Mouse (Mus musculus) gastrocnemius, adult 18-20 months (tissue): ENCODE data around the gene Abi1. TPM values are rescaled to one million over a fixed set of nuclear protein-coding genes. Genes with fewer than 3 reads are reported as not detected.
A peak's percentile ranks its signal among the peaks of the same experiment; 100 is the strongest.
"Not testable (repeated sequence)": the region's sequence is repeated elsewhere in the genome, so short reads cannot be mapped to it uniquely, and the experiment has no call there.

Experiments
- DNase-seq: peaks from one replicate; pipeline ENCODE4 v3.0.0; 2021; ENCODE audit warnings: low spot score
- total RNA-seq, 2 experiments: library from RNA; stranded (reverse); gene quantifications; 2 replicates each; pipeline ENCODE4 v1.2.3; 2021

Gene Abi1
- total RNA-seq, 2 experiments from 2014 or later = 17.4 to 22.4 TPM

GRCm38 (mm10) chr2:22977387-22977973 is 62.6 kb downstream of the Abi1 start:
- no peak for DNase-seq

- DNase-seq = no peak
These were observed 77.1 kb downstream of the Abi1 start for GRCm38 (mm10) chr2:22962970-22963369.

- DNase-seq = no peak
These were observed 77.8 kb downstream of the Abi1 start for GRCm38 (mm10) chr2:22962242-22962641.

GRCm38 (mm10) chr2:22961681-22962080 is 78.4 kb downstream of the Abi1 start:
- no peak for DNase-seq

GRCm38 (mm10) chr2:22957415-22957814 is 82.6 kb downstream of the Abi1 start:
- DNase-seq = no peak

GRCm38 (mm10) chr2:22955914-22956313 is 84.1 kb downstream of the Abi1 start:
- no peak for DNase-seq

DNA sequence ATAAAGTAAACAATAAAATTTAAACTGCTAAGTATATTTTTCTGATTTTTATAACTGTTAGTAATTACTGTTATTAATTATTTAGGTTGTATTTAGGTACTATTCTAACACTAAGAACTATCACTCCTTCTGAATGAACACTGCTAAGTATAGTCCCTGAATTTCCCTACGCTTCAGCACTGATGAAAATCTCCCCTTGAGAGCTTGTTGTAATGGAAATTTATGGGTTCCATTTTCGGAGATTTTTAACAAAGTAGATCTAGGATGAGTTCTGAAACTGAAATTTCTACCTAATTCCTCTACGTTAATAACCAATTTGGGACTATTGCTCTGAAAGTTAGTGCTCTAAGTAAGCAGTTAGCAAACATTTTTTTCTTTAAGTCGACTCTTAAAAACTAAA is 85.8 kb downstream of the Abi1 start:
- DNase-seq = no peak

DNA sequence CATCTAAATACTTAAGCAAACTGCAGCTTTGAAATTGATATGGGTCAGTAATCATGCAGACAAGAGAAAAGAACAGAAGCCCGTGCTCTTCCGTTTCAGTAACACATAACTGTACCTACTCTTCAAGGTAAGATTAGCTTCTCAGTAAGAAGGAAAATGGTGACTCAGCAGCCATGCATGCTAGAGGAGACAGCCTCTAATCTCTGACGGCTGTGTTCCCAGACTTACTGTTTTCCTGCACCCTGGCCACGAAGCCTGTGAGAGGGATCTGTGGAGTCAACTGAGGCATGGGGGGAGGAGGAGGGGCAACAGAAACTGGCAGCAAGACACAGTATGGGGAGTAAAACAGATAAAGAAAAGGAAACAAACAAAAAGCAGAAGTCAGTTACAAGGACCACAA is 90.1 kb downstream of the Abi1 start:
- DNase-seq = no peak

GRCm38 (mm10) chr2:22933556-22933955 is 106.5 kb downstream of the Abi1 start:
- DNase-seq = no peak

GRCm38 (mm10) chr2:22928259-22928658 is 111.8 kb downstream of the Abi1 start:
- DNase-seq = no peak

DNA sequence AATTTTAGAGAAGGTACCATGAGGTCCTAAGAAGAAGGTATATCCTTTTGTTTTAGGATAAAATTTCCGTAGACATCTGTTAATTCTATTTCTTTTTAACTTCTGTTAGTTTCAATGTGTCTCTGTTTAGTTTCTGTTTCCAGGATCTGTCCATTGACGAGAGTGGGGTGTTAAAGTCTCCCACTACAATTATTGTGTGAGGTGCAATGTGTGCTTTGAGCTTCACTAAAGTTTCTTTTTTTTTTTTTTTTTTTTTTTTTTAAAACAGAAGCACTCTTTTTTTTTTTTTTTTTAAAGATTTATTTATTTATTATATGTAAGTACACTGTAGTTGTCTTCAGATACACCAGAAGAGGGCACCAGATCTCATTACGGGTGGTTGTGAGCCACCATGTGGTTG is 114.1 kb downstream of the Abi1 start:
- not testable (repeated sequence) for DNase-seq

DNA sequence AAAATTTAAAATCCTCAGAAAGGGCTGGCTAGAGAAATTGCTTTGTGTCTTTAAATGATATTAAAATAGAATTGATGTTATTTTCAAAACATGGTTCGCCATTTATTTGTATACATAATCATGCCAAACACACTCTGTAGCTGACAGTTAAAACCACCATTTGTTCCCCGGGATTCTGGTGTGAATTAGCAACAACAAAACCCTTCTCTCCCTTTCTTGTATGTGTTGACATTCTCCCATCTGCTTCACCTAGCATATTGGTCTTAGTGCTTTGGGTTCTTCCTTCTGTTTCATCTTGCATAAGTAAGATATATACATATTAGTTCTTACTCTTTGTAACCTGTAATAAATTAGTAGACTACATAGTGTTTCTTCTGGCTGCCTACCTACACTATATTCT is 121.4 kb downstream of the Abi1 start:
- DNase-seq = no peak

GRCm38 (mm10) chr2:22914421-22914820 is 125.6 kb downstream of the Abi1 start:
- no peak for DNase-seq

DNA sequence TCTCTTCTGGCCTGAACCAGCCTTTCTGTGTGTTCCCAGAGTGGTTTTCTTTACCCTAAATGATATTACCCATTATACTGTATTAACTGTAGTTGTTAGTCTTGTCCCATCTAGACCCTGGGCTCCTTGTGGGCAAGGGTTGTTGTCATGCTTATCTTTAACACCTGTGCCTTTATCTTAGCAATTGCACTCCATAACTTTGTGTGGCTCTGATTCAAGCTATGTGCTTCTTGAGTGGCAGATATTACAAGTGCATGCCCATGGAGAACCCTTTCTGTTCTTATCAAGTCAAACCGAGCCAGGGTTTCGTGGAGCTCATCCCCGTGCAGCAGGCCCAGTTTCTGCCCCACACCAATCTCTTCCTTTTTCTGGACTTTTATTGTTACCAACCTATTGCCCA is 136.1 kb downstream of the Abi1 start:
- no peak for DNase-seq

GRCm38 (mm10) chr2:22895282-22896273 is 144.5 kb downstream of the Abi1 start, which contains the start of gene Pdss1:
Gene Pdss1 (plus strand): TSS chr2:22895522.
- DNase-seq = peak; percentile 89

- no peak for DNase-seq
These were observed 145.1 kb downstream of the Abi1 start for GRCm38 (mm10) chr2:22894932-22895281.

Other genes starting within 250 kb of the Abi1 start
- gene Pdss1, start 144.7 kb downstream of the Abi1 start, total RNA-seq = 10 to 100 TPM in 1 of 2 experiments, 1 to 10 TPM in 1; 9.0 to 11.4 TPM
- gene Acbd5, start 27.9 kb upstream of the Abi1 start, total RNA-seq = 10 to 100 TPM; 26.8 to 27.8 TPM
- under 1 TPM; 0.41 to 0.50 TPM for gene Mastl, start 115.8 kb upstream of the Abi1 start, total RNA-seq
- 10 to 100 TPM; 52.5 to 62.4 TPM for gene Yme1l1, start 116.1 kb upstream of the Abi1 start, total RNA-seq
- not detected for gene 4931423N10Rik, start 167.2 kb upstream of the Abi1 start, total RNA-seq